Mouse (Mus musculus) splenic B cell, adult 2 months (primary cell): ENCODE measurements around the gene Prps1.

Source experiments
- DNase-seq: peaks from one replicate; pipeline ENCODE4 v3.0.0-alpha.2; 2011; ENCODE audit warnings: low read depth, low spot score
- H3K27me3 ChIP-seq: 2 replicates; pipeline ENCODE4 v1.6.1; 2012; ENCODE audit warnings: mild to moderate bottlenecking, low read length, moderate library complexity, mixed read lengths; ENCODE audit not compliant: control insufficient read depth, poor library complexity, insufficient read depth, severe bottlenecking
- H3K36me3 ChIP-seq: 2 replicates; pipeline ENCODE4 v1.6.1; 2012; ENCODE audit warnings: mild to moderate bottlenecking, low read length, moderate library complexity, mixed read lengths; ENCODE audit not compliant: control insufficient read depth, poor library complexity, insufficient read depth, severe bottlenecking

The Prps1 gene

DNA sequence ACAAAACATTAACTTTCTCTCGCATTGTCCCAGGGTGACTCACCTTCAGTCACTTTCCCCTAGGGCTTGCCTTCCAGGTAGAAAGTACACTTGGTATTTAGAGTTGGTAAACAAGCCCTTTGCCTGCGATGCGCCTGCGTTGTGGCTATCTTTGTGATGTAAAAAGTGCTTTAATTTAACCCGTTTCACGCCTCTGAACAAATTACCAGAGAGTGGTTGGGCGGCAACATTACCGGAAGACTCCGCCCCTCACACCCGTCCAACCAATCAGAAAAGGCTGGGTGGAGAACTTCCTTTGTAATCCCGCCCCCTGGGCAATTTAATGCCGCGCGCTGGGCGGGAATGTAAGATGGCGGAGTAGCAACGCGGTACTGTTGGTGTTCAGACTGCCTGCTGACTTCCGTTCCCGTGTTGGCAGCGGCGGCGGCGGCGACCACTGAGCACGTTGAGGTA is at the start of gene Prps1:
Gene Prps1, plus strand, starts transcription at position 335 of the 453 bp plus-strand sequence.
- peak; percentile 91 for DNase-seq
- no peaks in the 10 kb centered on the region for H3K27me3 ChIP-seq

DNA sequence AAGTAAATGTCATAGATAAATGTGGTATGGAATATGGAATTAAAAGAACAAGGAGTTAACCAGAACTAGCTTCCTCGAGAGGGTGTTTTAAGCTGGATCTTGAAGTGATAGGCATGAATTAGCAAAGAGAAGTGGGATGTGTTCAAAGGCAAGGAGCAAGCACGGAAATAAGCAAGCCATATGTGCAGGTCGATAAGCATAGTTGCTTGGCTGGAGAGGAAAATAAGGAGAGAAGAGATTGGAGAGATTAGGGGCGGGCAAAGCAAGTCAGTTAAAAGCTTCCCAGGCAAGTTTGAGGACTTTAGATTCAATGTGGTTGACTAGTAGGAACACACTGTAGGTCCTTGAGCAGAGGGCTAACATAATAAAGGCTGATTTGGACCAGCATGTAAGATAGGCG is 48.8 kb upstream of the Prps1 start:
- DNase-seq, result no peak
- Histone ChIP-seq H3K36me3 (no peaks in the 10 kb centered on the region), H3K27me3 (no peaks in the 10 kb centered on the region)

More for the DNA sequence above, at the start of gene Prps1:
- H3K36me3 ChIP-seq, result no peaks in the 10 kb centered on the region

DNA sequence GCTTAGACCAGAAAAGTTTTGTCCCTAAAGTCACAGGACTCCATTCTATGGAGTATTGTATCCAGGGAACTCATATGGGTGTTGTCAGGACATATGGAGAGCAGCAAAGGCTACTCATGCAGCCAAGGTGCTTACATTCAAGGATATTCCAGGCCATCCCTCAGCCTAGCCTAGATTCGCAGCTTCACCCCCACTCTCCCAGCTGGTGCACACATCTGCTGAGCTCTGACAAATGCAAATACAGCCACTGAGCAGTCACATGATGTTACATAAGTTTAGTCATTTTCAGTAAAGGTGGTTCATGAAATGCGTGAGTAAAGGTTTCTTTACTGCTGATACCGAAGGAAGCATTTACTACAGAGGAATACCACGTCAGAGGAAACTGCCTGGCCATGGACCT is 37.9 kb upstream of the Prps1 start:
- Histone ChIP-seq H3K36me3 (no peaks in the 10 kb centered on the region), H3K27me3 (no peaks in the 10 kb centered on the region)
- DNase-seq, result no peak

DNA sequence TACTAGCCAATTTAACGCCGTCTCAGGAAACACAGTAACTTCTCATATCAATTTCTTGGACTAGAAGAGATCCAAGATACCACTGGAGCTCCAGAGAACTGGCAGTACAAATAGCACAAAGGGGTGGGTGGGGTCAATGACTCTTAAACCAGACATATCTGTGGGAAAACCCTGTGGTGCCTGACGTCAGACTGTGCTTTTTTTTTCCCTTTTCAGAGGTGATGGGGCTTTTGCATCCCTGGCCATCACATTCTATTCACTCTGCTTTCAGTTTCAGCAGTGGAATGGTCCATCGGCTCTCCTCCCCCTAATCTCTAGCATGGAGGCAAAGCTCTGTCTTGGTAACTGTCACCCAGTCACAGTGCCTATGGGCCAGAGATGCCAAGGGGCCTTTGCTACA is 29.3 kb upstream of the Prps1 start:
- DNase-seq, result no peak
- H3K36me3 ChIP-seq, result no peaks in the 10 kb centered on the region
- no peaks in the 10 kb centered on the region for H3K27me3 ChIP-seq

DNA sequence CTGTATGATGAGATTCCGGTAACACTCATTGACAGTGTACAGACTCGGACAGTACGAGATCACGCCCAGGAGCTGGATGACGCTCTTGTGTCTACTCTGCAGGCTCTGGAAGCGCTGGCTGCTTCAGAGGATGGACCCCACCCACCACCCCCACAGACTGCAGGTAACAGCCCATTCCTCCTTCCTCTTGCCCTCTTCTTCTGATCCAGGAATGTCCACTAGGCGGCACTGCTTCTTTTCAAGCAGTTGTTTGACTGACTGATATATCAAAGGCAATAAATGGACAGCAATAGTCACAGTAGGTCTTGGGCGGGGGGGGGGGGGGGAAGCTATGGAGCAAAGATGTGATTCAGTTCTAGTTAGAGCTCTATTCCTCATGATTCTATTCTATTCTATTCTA is 28.2 kb upstream of the Prps1 start:
- H3K36me3 ChIP-seq, result no peaks in the 10 kb centered on the region
- peak; percentile 48 for DNase-seq
- no peaks in the 10 kb centered on the region for H3K27me3 ChIP-seq

DNA sequence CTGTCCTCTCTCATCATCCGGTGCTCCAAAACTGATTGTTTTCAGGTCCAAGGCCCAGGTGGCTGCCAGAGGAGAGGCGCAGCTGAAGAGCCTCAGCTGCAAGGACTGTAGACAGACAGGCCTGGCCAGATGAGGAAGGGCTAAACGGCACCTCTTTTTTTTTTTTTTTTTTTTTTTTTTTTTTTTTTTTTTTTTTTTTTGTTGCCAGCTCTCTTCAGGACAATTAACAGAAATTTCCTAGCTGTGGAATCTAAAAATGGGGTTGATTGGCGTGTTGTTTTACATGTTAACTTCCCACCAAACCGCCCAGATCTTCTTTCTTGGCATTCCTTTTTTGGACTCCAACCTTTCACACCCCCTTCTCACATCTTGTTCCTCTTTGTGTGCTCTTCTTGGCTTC is 26.4 kb upstream of the Prps1 start:
- H3K27me3 ChIP-seq, result no peaks in the 10 kb centered on the region
- no peaks in the 10 kb centered on the region for H3K36me3 ChIP-seq
- no peak for DNase-seq

DNA sequence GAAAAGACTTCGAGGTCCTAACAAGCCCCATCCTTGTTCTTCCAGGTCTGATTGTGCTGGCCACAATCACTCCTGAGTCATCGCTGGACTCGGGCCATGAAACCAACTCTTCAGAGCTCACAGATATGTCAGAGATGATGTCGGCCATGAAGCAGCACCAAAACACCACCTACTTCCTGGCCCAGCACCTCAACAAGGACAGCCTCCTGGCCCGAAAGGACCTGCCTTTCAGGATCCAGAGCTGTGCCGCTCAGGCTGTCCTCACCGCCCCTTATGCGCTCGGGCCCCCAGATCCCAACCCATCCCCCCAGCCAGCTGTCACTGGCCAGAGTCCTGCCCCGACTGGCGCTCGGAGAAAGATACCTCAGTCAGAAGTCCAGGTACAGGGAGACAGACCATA is 25.9 kb upstream of the Prps1 start:
- Histone ChIP-seq H3K36me3 (no peaks in the 10 kb centered on the region), H3K27me3 (no peaks in the 10 kb centered on the region; the same call in 1 of the 2 replicates)
- no peak for DNase-seq

DNA sequence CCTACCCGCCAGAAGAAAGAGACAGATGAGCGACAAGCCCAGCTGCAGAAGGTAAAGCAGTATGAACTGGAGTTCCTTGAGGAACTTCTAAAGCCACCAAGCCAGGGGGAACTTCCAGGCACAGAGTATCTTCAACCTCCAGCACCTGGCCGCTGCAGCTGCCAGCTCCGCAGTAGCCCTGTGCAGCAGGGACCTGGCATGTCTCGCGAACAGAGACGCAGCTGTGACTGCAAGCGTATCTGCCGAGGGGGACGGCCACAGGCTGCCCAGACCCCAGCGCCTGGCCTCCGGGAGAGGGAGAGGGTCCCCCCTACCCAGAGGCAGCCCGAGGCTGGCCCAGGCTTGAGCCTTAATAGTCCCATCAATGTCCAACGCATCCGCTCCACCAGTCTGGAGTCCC is 24.4 kb upstream of the Prps1 start:
- DNase-seq, result no peak
- H3K36me3 ChIP-seq, result no peaks in the 10 kb centered on the region

DNA sequence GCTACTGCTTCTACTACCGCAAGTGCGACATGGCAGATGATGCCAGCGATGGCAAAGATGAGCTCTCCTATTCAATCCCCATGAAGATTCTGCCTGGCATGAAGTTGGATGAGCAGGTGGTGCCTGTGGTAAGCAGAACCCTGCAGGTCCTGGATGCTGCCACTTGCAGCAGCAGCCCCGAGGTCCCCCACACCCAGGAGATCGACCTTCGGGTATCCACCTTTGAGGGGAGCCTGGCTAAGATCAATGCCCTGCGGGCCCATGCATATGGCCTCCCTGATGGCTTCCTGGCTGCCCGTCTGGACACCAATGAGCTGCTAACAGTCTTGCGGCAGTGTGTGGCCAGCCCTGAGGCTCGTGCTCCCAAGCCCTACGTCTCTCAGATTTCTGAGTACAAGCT is 23.6 kb upstream of the Prps1 start:
- Histone ChIP-seq H3K36me3 (no peaks in the 10 kb centered on the region), H3K27me3 (no peaks in the 10 kb centered on the region; the same call in 1 of the 2 replicates)
- no peak for DNase-seq

More for the DNA sequence above, 24.4 kb upstream of the Prps1 start:
- no peaks in the 10 kb centered on the region; the same call in 1 of the 2 replicates for H3K27me3 ChIP-seq

DNA sequence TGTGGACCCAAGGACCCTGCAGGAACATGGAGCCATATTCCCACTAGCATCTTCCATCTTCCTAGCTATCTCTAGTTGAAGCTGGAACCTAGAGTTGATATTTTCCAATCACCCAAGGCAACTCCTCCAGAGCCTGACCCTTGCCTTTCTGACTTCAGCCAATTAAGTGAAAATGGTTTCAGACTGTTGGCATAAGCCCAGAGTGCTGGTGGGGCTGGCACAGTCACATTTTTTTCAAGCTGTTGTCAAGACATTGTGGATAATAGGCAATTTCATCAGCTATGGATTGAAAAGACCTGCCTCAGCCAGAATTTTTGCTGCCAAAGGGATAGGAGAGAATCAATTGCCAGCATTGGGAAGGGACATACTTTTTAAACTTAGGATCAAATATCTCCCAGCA is 18.5 kb upstream of the Prps1 start:
- no peak for DNase-seq
- Histone ChIP-seq H3K36me3 (no peaks in the 10 kb centered on the region), H3K27me3 (no peaks in the 10 kb centered on the region; the same call in 1 of the 2 replicates)

DNA sequence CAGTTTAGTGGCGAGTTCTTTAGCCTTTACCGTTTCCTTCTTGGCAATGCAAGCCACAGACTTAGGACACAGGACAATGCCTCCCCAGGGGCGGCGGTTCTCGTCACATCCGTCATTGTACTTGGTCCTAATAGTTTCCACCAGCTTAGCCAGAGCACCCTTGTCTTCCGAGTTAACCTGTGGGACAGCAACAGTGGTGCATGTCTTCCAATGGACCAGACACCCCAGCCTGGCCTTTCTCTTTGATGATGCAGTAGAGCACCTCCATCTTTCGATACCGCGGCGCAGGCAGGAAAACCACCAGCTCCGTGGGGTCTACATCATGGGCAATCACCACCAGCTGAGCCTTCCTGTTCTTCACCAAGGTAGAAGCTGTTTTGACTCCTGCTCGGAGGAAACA is 10.9 kb upstream of the Prps1 start:
- Histone ChIP-seq H3K36me3 (no peaks in the 10 kb centered on the region), H3K27me3 (no peaks in the 10 kb centered on the region)
- no peak for DNase-seq

DNA sequence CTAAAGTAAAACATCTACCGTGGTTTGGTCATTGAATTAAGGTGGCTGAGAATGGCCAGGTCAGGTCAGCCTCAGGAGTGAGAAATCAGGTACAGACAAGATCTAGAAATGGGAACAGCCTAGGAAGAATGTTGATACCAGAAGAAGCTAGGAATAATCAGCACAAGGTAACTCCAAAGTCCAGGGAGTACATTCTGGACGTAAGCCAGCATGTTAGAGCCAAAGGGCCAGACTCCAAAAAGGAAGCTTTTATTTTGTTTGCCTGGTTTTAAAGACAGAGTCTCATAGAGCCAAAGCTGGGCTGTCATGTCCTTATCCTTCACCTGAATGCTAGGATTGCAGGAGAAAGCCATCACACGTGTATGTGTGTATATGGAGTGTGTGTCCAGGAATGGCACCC is 6.3 kb upstream of the Prps1 start:
- no peaks in the 10 kb centered on the region for H3K36me3 ChIP-seq
- no peaks in the 10 kb centered on the region for H3K27me3 ChIP-seq
- DNase-seq, result no peak

DNA sequence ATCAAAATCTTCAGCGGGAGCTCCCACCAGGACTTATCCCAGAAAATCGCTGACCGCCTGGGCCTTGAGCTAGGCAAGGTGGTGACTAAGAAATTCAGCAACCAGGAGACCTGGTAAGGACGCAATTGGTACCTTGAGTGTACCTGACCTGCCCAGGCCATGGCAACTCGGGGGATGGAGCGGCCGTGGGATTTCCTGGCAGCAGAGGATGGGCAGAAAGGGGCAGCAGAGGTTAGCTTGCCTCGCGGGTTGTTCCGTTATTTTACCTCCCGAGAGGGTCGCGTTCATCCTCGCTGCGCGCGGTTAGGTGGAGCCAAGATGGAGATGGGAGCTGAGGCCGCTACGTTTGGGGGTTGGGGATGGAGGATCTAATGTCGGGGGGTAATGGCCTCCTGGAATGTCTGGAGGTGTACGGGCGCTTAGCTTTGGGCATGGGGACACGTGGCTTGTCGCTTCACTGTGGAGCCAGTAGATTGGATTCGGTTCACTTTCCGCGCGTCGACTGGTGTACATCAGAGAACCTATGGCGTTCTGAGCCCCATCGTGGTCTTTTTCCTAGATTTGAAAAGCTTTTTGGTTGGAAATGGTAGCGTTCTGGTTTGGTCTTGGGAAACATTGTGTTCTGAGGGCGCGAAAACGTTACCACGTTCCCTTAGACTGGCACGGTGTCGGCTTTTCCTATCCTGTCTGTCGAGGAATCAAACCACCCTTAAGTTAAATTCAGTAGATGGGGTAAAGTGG is 508 bp downstream of the Prps1 start:
- DNase-seq, result peak; percentile 35
- Histone ChIP-seq H3K36me3 (no peaks in the 10 kb centered on the region), H3K27me3 (no peaks in the 10 kb centered on the region)

DNA sequence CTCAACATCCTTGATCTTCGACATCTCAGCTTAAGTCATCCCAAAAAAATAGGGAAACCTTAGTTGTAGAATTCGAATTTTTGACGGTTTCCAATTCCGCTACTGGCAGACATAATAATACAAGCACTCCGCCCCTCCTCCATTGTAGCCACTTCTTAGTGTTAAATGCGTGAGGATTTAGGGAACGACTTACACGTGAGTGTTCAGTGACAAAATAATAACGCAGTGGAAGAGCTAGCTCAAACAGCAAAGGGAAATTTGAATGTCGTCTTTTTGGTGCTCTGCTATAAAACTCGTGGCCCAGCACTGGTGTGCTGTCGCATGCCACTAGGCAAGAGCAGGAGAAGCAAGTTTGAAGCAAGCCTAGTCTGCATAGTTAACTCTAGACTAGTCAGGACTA is 1.1 kb downstream of the Prps1 start:
- H3K27me3 ChIP-seq, result no peaks in the 10 kb centered on the region
- DNase-seq, result peak; percentile 12
- no peaks in the 10 kb centered on the region for H3K36me3 ChIP-seq

DNA sequence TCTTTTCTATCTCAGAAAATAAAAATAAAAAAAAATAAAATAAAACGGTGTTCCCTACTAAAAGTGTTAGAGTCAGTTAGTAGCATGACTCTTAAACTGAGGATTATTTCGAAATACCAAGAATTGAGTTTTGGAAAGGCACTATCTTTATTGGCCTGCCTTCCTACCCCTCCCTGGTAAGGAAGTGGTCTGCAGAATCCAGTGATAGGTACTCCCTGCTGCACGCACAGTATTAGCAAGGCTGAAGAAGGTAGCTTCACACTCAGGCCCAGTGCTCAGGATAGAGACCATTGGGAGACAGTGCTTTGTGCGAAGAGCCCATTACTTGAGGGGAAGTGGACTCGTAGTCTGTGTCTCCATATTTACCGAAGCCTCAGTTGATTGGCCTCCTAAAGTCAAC is 21.8 kb downstream of the Prps1 start:
- Histone ChIP-seq H3K27me3 (no peaks in the 10 kb centered on the region), H3K36me3 (0 out of 2 replicates have a peak, but pooled peaks cover 5% of the 10 kb centered on the region)
- no peak for DNase-seq

DNA sequence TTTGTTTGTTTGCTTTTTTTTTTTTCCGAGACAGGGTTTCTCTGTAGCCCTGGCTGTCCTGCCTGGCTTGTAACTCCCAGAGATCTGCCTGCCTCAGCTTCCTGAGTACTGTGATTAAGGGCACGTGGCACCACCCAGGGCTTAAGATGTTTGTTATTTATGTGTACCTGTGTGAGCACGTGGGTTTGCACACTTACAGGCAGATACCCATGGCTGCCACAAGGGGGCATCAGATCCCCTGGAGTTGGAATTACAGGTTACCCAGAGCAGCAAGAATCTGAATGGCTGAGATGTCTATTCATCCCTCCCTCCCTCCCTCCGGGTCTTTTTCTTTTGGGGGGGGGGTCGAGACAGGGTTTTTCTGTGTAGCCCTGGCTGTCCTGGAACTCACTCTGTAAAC is 22.8 kb downstream of the Prps1 start:
- peak; percentile 80 for DNase-seq
- Histone ChIP-seq H3K36me3 (0 out of 2 replicates have a peak, but pooled peaks cover 5% of the 10 kb centered on the region), H3K27me3 (no peaks in the 10 kb centered on the region)
